Mouse (Mus musculus) liver, postnatal 0 days (tissue): ENCODE measurements around the gene Il4ra.

Source experiments
- CTCF ChIP-seq: sonication (generic); IDR thresholded peaks from 2 replicates; pipeline ENCODE4 v1.5.1; 2016; ENCODE audit warnings: antibody characterized with exemption, low read depth
- EP300 ChIP-seq: IDR thresholded peaks from 2 replicates; pipeline ENCODE4 v1.6.1; 2016; ENCODE audit warnings: antibody characterized with exemption, low read depth, mild to moderate bottlenecking

DNA sequence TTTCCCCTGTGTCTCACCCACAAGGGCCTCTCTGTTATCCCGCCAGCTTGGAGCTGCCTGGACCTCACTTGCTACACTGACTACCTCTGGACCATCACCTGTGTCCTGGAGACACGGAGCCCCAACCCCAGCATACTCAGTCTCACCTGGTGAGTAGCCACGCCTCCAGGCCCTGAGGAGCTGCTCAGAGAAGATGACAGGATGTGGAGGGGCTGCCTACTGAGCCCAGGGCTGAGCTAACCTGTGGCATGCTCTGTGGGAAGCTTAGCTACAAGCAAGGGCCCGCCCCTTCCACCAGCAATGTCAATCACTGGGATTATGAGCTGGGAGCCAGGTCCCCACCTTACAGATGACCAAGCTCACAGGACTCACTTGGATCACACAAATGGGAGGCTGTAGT lies 73.3 kb downstream of the Il4ra start:
- TF ChIP-seq CTCF (no peak), EP300 (no peak)
